Mouse (Mus musculus) brain, embryonic 14.5 days (tissue): Measurements from ENCODE around the gene Adamts7. TPM values are rescaled to one million over a fixed set of nuclear protein-coding genes. Genes with fewer than 3 reads are reported as not detected.

ENCODE experiments used
- DNase-seq: peaks from one replicate; pipeline ENCODE4 v3.0.0-alpha.2; 2011; ENCODE audit warnings: low read depth
- CTCF ChIP-seq: fragments of 200-500 bp; IDR thresholded peaks from 2 replicates; pipeline ENCODE4 v1.5.1; 2012; ENCODE audit warnings: inconsistent platforms, mild to moderate bottlenecking, moderate library complexity, borderline replicate concordance; ENCODE audit not compliant: insufficient read depth, insufficient read length; ENCODE audit errors: extremely low read depth
- POLR2A ChIP-seq: fragments of 200-500 bp; IDR thresholded peaks from 2 replicates; pipeline ENCODE4 v1.6.1; 2012; ENCODE audit warnings: mild to moderate bottlenecking, inconsistent platforms, borderline replicate concordance; ENCODE audit not compliant: poor library complexity, insufficient read depth, insufficient read length, severe bottlenecking; ENCODE audit errors: extremely low read depth
- polyA plus RNA-seq: library from polyadenylated mRNA; depleted of rRNA; stranded (reverse); fragments of >200 nt; gene quantifications from 2 replicates; pipeline ENCODE4 v1.2.3, GENCODE M21; 2012

Gene Adamts7
- polyA plus RNA-seq, 1 experiment: 35.5 TPM

GRCm38 (mm10) chr9:90185356-90185910, 22.6 kb downstream of the Adamts7 start:
- TF ChIP-seq POLR2A (no peak), CTCF (no peak)
- DNase-seq: no peak

- no peak for DNase-seq
- TF ChIP-seq CTCF (no peak), POLR2A (no peak)
These were observed 26.0 kb downstream of the Adamts7 start for GRCm38 (mm10) chr9:90188893-90189292.

GRCm38 (mm10) chr9:90189391-90189790, 26.5 kb downstream of the Adamts7 start:
- DNase-seq: no peak
- TF ChIP-seq POLR2A (no peak), CTCF (no peak)

- DNase-seq: no peak
- TF ChIP-seq CTCF (no peak), POLR2A (no peak)
These were observed 32.1 kb downstream of the Adamts7 start for GRCm38 (mm10) chr9:90195000-90195399.

GRCm38 (mm10) chr9:90196262-90196661, 33.4 kb downstream of the Adamts7 start:
- no peak for DNase-seq
- TF ChIP-seq CTCF (no peak), POLR2A (no peak)

- no peak for TF ChIP-seq POLR2A
- no peak for DNase-seq
These were observed 34.3 kb downstream of the Adamts7 start for GRCm38 (mm10) chr9:90197116-90197665.

GRCm38 (mm10) chr9:90197866-90198383, 35.1 kb downstream of the Adamts7 start:
- no peak for DNase-seq
- TF ChIP-seq CTCF (no peak), POLR2A (no peak)

- TF ChIP-seq POLR2A (no peak), CTCF (no peak)
- DNase-seq: no peak
These were observed 35.9 kb downstream of the Adamts7 start for GRCm38 (mm10) chr9:90198531-90199449.

- DNase-seq: no peak
These were observed 36.7 kb downstream of the Adamts7 start for GRCm38 (mm10) chr9:90199611-90200010.

GRCm38 (mm10) chr9:90200501-90200900, 37.6 kb downstream of the Adamts7 start:
- no peak for DNase-seq
- no peak for TF ChIP-seq POLR2A
- TF ChIP-seq CTCF: no peak

More at GRCm38 (mm10) chr9:90199611-90200010, 36.7 kb downstream of the Adamts7 start:
- TF ChIP-seq CTCF: no peak
- no peak for TF ChIP-seq POLR2A

GRCm38 (mm10) chr9:90201096-90201495, 38.2 kb downstream of the Adamts7 start:
- no peak for TF ChIP-seq POLR2A
- no peak for TF ChIP-seq CTCF
- DNase-seq: no peak

GRCm38 (mm10) chr9:90201541-90201940, 38.7 kb downstream of the Adamts7 start:
- TF ChIP-seq POLR2A: no peak
- no peak for TF ChIP-seq CTCF

More at GRCm38 (mm10) chr9:90201541-90201940, 38.7 kb downstream of the Adamts7 start:
- DNase-seq: no peak
